ENCODE assay signal across 21 mouse cellular contexts in genomic region chr13:44504455-44504854, GRCm38 (mm10).
DNase-seq lines count a peak whose midpoint lies in the region; ATAC-seq and TF ChIP-seq lines count a peak whose summit lies in the region.
"Had no signal": no experiment of that assay in that cellular context is flagged by ENCODE, and none has a peak within 500 bp of the region (broad histone marks: within the 10 kb centered on the region; RNA-seq: fewer than 3 reads in every experiment).

No protein-coding gene starts in this region.

- peak overlapping the region; percentile 66 for H3K27ac ChIP-seq in kidney, embryonic 16.5 days (ENCODE audit: low read length)
- no peak overlapping the region for H3K27ac ChIP-seq in intestine, postnatal 0 days (ENCODE audit: low read depth, low read length)
- H3K27ac ChIP-seq in forebrain, embryonic 16.5 days (ENCODE audit: low read length) = no peak overlapping the region
- H3K27ac ChIP-seq: embryonic facial prominence, embryonic 12.5 days; heart, embryonic 13.5 days; midbrain, embryonic 10.5 days; neural tube, embryonic 15.5 days had no signal

- no peak overlapping the region for H3K4me2 ChIP-seq in kidney, embryonic 16.5 days (replicated peaks; ENCODE audit: low read depth, low read length)
- H3K4me2 ChIP-seq in intestine, postnatal 0 days (replicated peaks; ENCODE audit: low read depth) = no peak overlapping the region
- H3K4me2 ChIP-seq in forebrain, embryonic 16.5 days (ENCODE audit: low read length) = no peak overlapping the region
- H3K4me2 ChIP-seq: embryonic facial prominence, embryonic 12.5 days; heart, embryonic 13.5 days; neural tube, embryonic 15.5 days had no signal

- H3K4me3 ChIP-seq in kidney, embryonic 16.5 days (ENCODE audit: low read length) = no peak overlapping the region
- no peak overlapping the region for H3K4me3 ChIP-seq in intestine, postnatal 0 days (ENCODE audit: low read depth, low read length)
- no peak overlapping the region for H3K4me3 ChIP-seq in forebrain, embryonic 16.5 days (replicated peaks; ENCODE audit: low read length)
- H3K4me3 ChIP-seq: embryonic facial prominence, embryonic 12.5 days; heart, embryonic 13.5 days; midbrain, embryonic 10.5 days; neural tube, embryonic 15.5 days had no signal

- H3K4me1 ChIP-seq in kidney, embryonic 16.5 days (ENCODE audit: insufficient read depth, low read length) = peaks cover 30% of the 10 kb centered on the region
- H3K4me1 ChIP-seq in intestine, postnatal 0 days (replicated peaks; ENCODE audit: control insufficient read depth, insufficient read depth, low read length) = 0 out of 2 replicates have a peak, but pooled peaks cover 3% of the 10 kb centered on the region
- H3K4me1 ChIP-seq in forebrain, embryonic 16.5 days (replicated peaks; ENCODE audit: control insufficient read depth, insufficient read depth, low read length) = no peaks in the 10 kb centered on the region; the same call in 1 of the 2 replicates

- DNase-seq in kidney, adult 8-10 months = no peak
- DNase-seq in spleen, postnatal 36 days (ENCODE audit: low spot score in 2 of 2) = peak; percentile 62 to 72
- DNase-seq in spleen, adult 12 weeks (ENCODE audit: low spot score) = no peak
- peak; percentile 69 for DNase-seq in splenic B cell, adult 2 months (ENCODE audit: low read depth, low spot score)
- DNase-seq: adrenal gland, postnatal 25 days; cerebellum, postnatal 36 days; gastrocnemius, postnatal 25 days; heart, postnatal 4 days; kidney, postnatal 10 days; left cerebral cortex, postnatal 4 days; right cerebral cortex, adult 18-20 months; thymus, adult 18-20 months had no signal

- 72% methylated on average over 6 of the region's 6 CpGs for WGBS in kidney, embryonic 16.5 days
- 86% methylated on average over 6 of the region's 6 CpGs for WGBS in intestine, postnatal 0 days
- 89% methylated on average over 6 of the region's 6 CpGs for WGBS in forebrain, embryonic 16.5 days

- no peaks in the 10 kb centered on the region for H3K27me3 ChIP-seq in kidney, embryonic 16.5 days (ENCODE audit: insufficient read depth, low read length)
- H3K27me3 ChIP-seq in splenic B cell, adult 2 months (ENCODE audit: control insufficient read depth, insufficient read depth, low read length, poor library complexity, severe bottlenecking) = no peaks in the 10 kb centered on the region
- H3K27me3 ChIP-seq in intestine, postnatal 0 days (replicated peaks; ENCODE audit: control insufficient read depth, insufficient read depth, low read length) = no peaks in the 10 kb centered on the region
- no peaks in the 10 kb centered on the region for H3K27me3 ChIP-seq in forebrain, embryonic 16.5 days (replicated peaks; ENCODE audit: control insufficient read depth, insufficient read depth, low read length)
- H3K27me3 ChIP-seq: embryonic facial prominence, embryonic 12.5 days; heart, embryonic 13.5 days had no signal

- no peaks in the 10 kb centered on the region for H3K9me3 ChIP-seq in kidney, embryonic 16.5 days (ENCODE audit: low read length)
- no peaks in the 10 kb centered on the region for H3K9me3 ChIP-seq in intestine, postnatal 0 days (ENCODE audit: control insufficient read depth)
- no peaks in the 10 kb centered on the region for H3K9me3 ChIP-seq in forebrain, embryonic 16.5 days (ENCODE audit: control insufficient read depth, low read length)
- H3K9me3 ChIP-seq: embryonic facial prominence, embryonic 12.5 days; heart, embryonic 13.5 days; midbrain, embryonic 10.5 days; neural tube, embryonic 15.5 days had no signal

- ATAC-seq in kidney, embryonic 16.5 days (ENCODE audit: low FRiP score, low TSS enrichment) = no peak
- ATAC-seq in hematopoietic stem cell, adult 5-6 weeks (replicated peaks in 1 of 2; ENCODE audit: insufficient read depth in 1 of 2, low FRiP score in 2 of 2, low TSS enrichment in 1 of 2, low read depth in 1 of 2, poor library complexity in 2 of 2, severe bottlenecking in 2 of 2) = peak; percentile 18 to 25; a peak in 1 of 4 replicates
- ATAC-seq in intestine, postnatal 0 days = no peak
- no peak for ATAC-seq in forebrain, embryonic 16.5 days
- ATAC-seq: activated CD4-positive, CD25-positive, alpha-beta regulatory T cell, adult 4 months had no signal

- no peaks in the 10 kb centered on the region for H3K36me3 ChIP-seq in kidney, embryonic 16.5 days (ENCODE audit: insufficient read depth, low read length)
- H3K36me3 ChIP-seq in splenic B cell, adult 2 months (ENCODE audit: control insufficient read depth, insufficient read depth, low read length, poor library complexity, severe bottlenecking) = no peaks in the 10 kb centered on the region
- no peaks in the 10 kb centered on the region for H3K36me3 ChIP-seq in intestine, postnatal 0 days (ENCODE audit: control insufficient read depth, insufficient read depth)
- no peaks in the 10 kb centered on the region for H3K36me3 ChIP-seq in forebrain, embryonic 16.5 days (ENCODE audit: control insufficient read depth, insufficient read depth)
- H3K36me3 ChIP-seq: embryonic facial prominence, embryonic 12.5 days; heart, embryonic 13.5 days; midbrain, embryonic 10.5 days; neural tube, embryonic 15.5 days had no signal

- no peak for TF ChIP-seq CTCF in intestine, postnatal 0 days (IDR thresholded peaks at IDR 0.05; ENCODE audit: low read depth)

- no peak overlapping the region for H3K9ac ChIP-seq in kidney, embryonic 16.5 days (replicated peaks; ENCODE audit: low read length)
- no peak overlapping the region for H3K9ac ChIP-seq in intestine, postnatal 0 days (ENCODE audit: low read depth, low read length)
- H3K9ac ChIP-seq in forebrain, embryonic 16.5 days (replicated peaks; ENCODE audit: low read depth, low read length) = no peak overlapping the region
- H3K9ac ChIP-seq: embryonic facial prominence, embryonic 12.5 days; heart, embryonic 13.5 days; neural tube, embryonic 15.5 days had no signal

Comparison
In these comparisons a context has a peak if more than half of its experiments do, and no peak if none do; other contexts are left out.
1. DNase-seq: peak in spleen, postnatal 36 days (2 of 2) and splenic B cell, adult 2 months (single experiment); none in kidney, adult 8-10 months (0 of 2) and spleen, adult 12 weeks (single experiment).
2. ATAC-seq: peak in hematopoietic stem cell, adult 5-6 weeks (2 of 2); none in kidney, embryonic 16.5 days (single experiment), intestine, postnatal 0 days (single experiment) and forebrain, embryonic 16.5 days (single experiment).